ENCODE assay signal across 8 mouse cellular contexts in genomic region chr9:21950322-21950721, GRCm38 (mm10). TPM values are rescaled to one million over a fixed set of nuclear protein-coding genes. Genes with fewer than 3 reads are reported as not detected.
DNase-seq lines count a peak whose midpoint lies in the region; ATAC-seq and TF ChIP-seq lines count a peak whose summit lies in the region.

No protein-coding gene starts in this region.

- H3K4me3 ChIP-seq in testis, adult 2 months (ENCODE audit: control insufficient read depth, low read depth, low read length) = no peak overlapping the region
- H3K4me3 ChIP-seq in intestine, embryonic 15.5 days (replicated peaks) = no peak overlapping the region

- H3K27ac ChIP-seq in testis, adult 2 months (ENCODE audit: control insufficient read depth, insufficient read depth, low read depth, low read length) = no peak overlapping the region
- no peak overlapping the region for H3K27ac ChIP-seq in intestine, embryonic 15.5 days

- no peak for ATAC-seq in CD4-positive, CD25-positive, alpha-beta regulatory T cell, adult 4 months
- ATAC-seq in intestine, embryonic 15.5 days = no peak

- H3K9me3 ChIP-seq in intestine, embryonic 15.5 days = no peaks in the 10 kb centered on the region

- TF ChIP-seq POLR2A in testis, adult 2 months (IDR thresholded peaks at IDR 0.05; ENCODE audit: control insufficient read depth, low read depth, low read length) = no peak

- WGBS in intestine, embryonic 15.5 days = 16% methylated on average over 11 of the region's 11 CpGs

- TF ChIP-seq CTCF in testis, adult 2 months (IDR thresholded peaks at IDR 0.05; ENCODE audit: control insufficient read depth, insufficient read depth, insufficient replicate concordance, low read depth, low read length) = peak; percentile 56; the same call in 1 of the 2 replicates

- no peaks in the 10 kb centered on the region for H3K27me3 ChIP-seq in testis, adult 2 months (ENCODE audit: control insufficient read depth, insufficient read depth, low read length)
- H3K27me3 ChIP-seq in intestine, embryonic 15.5 days (replicated peaks) = peaks cover 10% of the 10 kb centered on the region; the same call in 1 of the 2 replicates

- no peak overlapping the region for H3K4me2 ChIP-seq in intestine, embryonic 15.5 days (replicated peaks)

- H3K4me1 ChIP-seq in testis, adult 2 months (ENCODE audit: control insufficient read depth, insufficient read depth, low read length) = peaks cover 20% of the 10 kb centered on the region
- H3K4me1 ChIP-seq in intestine, embryonic 15.5 days (replicated peaks) = 0 out of 2 replicates have a peak, but pooled peaks cover 4% of the 10 kb centered on the region

- H3K9ac ChIP-seq in intestine, embryonic 15.5 days = no peak overlapping the region

- no peaks in the 10 kb centered on the region for H3K36me3 ChIP-seq in testis, adult 2 months (ENCODE audit: control insufficient read depth, insufficient read depth, low read length)
- no peaks in the 10 kb centered on the region for H3K36me3 ChIP-seq in intestine, embryonic 15.5 days

- peak; percentile 73 for DNase-seq in CD4-positive, CD25-positive, alpha-beta regulatory T cell, adult 2 months (ENCODE audit: low read depth, low spot score)
- peak; percentile 89 for DNase-seq in ovary, postnatal 10 days (ENCODE audit: low spot score)
- no peak for DNase-seq in ovary, adult 18-20 months (ENCODE audit: low spot score)
- DNase-seq in gastrocnemius, postnatal 10 days = peak; percentile 78
- peak; percentile 84 for DNase-seq in lung, postnatal 14 days

RNA-seq across cellular contexts. Expression of gene Swsap1, which starts 5.2 kb away (rescaled TPM):
- polyA plus RNA-seq in CD4-positive, CD25-positive, alpha-beta regulatory T cell, adult 4 months (2017; shearing (Covaris generic)) = 10 to 100 TPM in 1 of 2 experiments, 1 to 10 TPM in 1; 3.2 to 13.5 TPM
- total RNA-seq in gastrocnemius, postnatal 10 days (2021) = 1 to 10 TPM; 3.1 to 3.6 TPM
- polyA plus RNA-seq in testis, adult 2 months (2012; rRNA removed) = 4.7 and 5.1 TPM in 2 replicates
- polyA plus RNA-seq in intestine, embryonic 15.5 days (2015; fragmentation: Nextera tagmentation; extraction: Ambion mirVana) = 5.2 and 5.7 TPM in 2 replicates

RNA-seq across cellular contexts. Expression of gene Epor, which starts 13.0 kb away (rescaled TPM):
- not detected for polyA plus RNA-seq in CD4-positive, CD25-positive, alpha-beta regulatory T cell, adult 4 months (2017; shearing (Covaris generic))
- total RNA-seq in gastrocnemius, postnatal 10 days (2021) = 1 to 10 TPM; 3.8 to 5.5 TPM
- polyA plus RNA-seq in testis, adult 2 months (2012; rRNA removed) = 1.5 and 1.9 TPM in 2 replicates
- 4.0 and 4.3 TPM in 2 replicates for polyA plus RNA-seq in intestine, embryonic 15.5 days (2015; fragmentation: Nextera tagmentation; extraction: Ambion mirVana)

RNA-seq across cellular contexts. Expression of gene Plppr2, which starts 13.5 kb away (rescaled TPM):
- polyA plus RNA-seq in CD4-positive, CD25-positive, alpha-beta regulatory T cell, adult 4 months (2017; shearing (Covaris generic)) = under 1 TPM; 0.28 to 0.90 TPM
- total RNA-seq in gastrocnemius, postnatal 10 days (2021) = 1 to 10 TPM; 2.3 to 3.3 TPM
- polyA plus RNA-seq in testis, adult 2 months (2012; rRNA removed) = 33.3 and 39.3 TPM in 2 replicates
- polyA plus RNA-seq in intestine, embryonic 15.5 days (2015; fragmentation: Nextera tagmentation; extraction: Ambion mirVana) = 6.9 and 7.0 TPM in 2 replicates

RNA-seq across cellular contexts. Expression of gene Tmem205, which starts 23.0 kb away (rescaled TPM):
- 1 to 10 TPM; 8.0 to 8.7 TPM for polyA plus RNA-seq in CD4-positive, CD25-positive, alpha-beta regulatory T cell, adult 4 months (2017; shearing (Covaris generic))
- 10 to 100 TPM; 13.0 to 16.9 TPM for total RNA-seq in gastrocnemius, postnatal 10 days (2021)
- polyA plus RNA-seq in testis, adult 2 months (2012; rRNA removed) = 296 and 312 TPM in 2 replicates
- polyA plus RNA-seq in intestine, embryonic 15.5 days (2015; fragmentation: Nextera tagmentation; extraction: Ambion mirVana) = 71.7 and 81.7 TPM in 2 replicates

RNA-seq across cellular contexts. Expression of gene Ccdc159, which starts 23.1 kb away (rescaled TPM):
- polyA plus RNA-seq in CD4-positive, CD25-positive, alpha-beta regulatory T cell, adult 4 months (2017; shearing (Covaris generic)) = under 1 TPM in 1 of 2 experiments, not detected in 1; 0.94 TPM
- total RNA-seq in gastrocnemius, postnatal 10 days (2021) = under 1 TPM; 0.45 to 0.97 TPM
- polyA plus RNA-seq in testis, adult 2 months (2012; rRNA removed) = 72.0 and 74.9 TPM in 2 replicates
- 3.1 and 4.2 TPM in 2 replicates for polyA plus RNA-seq in intestine, embryonic 15.5 days (2015; fragmentation: Nextera tagmentation; extraction: Ambion mirVana)
